Mouse (Mus musculus) G1E (cell line): Measurements from ENCODE around the gene Usp51.
"Not testable (repeated sequence)": the region's sequence is repeated elsewhere in the genome, so short reads cannot be mapped to it uniquely, and the experiment has no call there.

Source experiments
- CTCF ChIP-seq: IDR thresholded peaks from 2 replicates; pipeline ENCODE4 v1.5.1; 2012; ENCODE audit warnings: low read depth, low read length, inconsistent platforms, mixed read lengths
- GATA2 ChIP-seq: IDR thresholded peaks from 2 replicates; pipeline ENCODE4 v1.6.1; 2012; ENCODE audit warnings: low read depth, low read length, inconsistent platforms, borderline replicate concordance
- TAL1 ChIP-seq: conservative IDR thresholded peaks from 2 replicates; pipeline ENCODE4 v1.6.1; 2012; ENCODE audit warnings: low read depth, low read length, inconsistent platforms, mixed read lengths

DNA sequence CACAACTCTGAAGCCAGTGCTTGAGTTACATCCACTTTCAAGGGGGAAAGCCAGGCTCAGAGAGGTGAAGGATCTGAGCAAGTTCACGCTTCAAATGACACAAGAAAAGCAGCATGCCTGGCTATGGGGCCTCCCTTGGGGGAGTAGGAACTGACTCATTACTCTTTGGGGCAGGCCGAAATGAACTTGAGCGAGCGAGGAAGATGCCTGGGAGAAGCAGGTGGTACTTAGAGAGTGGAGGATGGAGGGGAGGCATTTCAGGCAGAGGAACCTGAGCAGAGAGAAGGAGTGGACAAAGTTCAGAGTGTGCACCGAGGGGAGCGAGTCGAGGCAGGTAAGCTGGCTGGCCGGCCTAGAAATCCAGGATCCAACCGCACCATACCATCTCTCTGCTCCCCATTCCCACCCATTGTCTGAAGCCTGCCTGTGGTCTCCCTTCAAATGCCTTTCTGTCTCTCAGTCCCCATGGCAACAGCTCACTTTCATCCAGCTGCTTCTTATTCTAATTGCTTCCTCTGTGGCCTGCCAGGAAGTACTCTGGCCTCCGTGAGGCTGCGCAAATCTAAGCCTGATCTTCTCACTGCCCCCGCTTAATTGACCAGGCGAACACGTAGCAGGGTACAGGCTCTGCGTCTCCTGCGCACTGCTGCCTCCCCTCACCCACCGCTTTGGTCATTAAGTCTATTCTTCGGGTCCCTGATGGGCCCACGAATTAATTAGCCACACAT is 32.6 kb upstream of the Usp51 start:
- not testable (repeated sequence) for TF ChIP-seq CTCF, GATA2, TAL1
